In genomic region chr2:26964724-26965370, GRCm38 (mm10) we compare ENCODE assay signal across 8 mouse cellular contexts. TPM values are rescaled to one million over a fixed set of nuclear protein-coding genes. Genes with fewer than 3 reads are reported as not detected.
DNase-seq lines count a peak whose midpoint lies in the region; ATAC-seq and TF ChIP-seq lines count a peak whose summit lies in the region.

No protein-coding gene starts in this region.

- no peaks in the 10 kb centered on the region for H3K27me3 ChIP-seq in neural tube, embryonic 11.5 days (ENCODE audit: control insufficient read depth, insufficient read depth, low read length)
- no peaks in the 10 kb centered on the region for H3K27me3 ChIP-seq in erythroblast, embryonic 14.5 days (ENCODE audit: control insufficient read depth)
- H3K27me3 ChIP-seq in limb, embryonic 12.5 days = no peaks in the 10 kb centered on the region
- H3K27me3 ChIP-seq in small intestine, adult 2 months (ENCODE audit: control insufficient read depth, insufficient read depth, low read length) = no peaks in the 10 kb centered on the region

- H3K9me3 ChIP-seq in neural tube, embryonic 11.5 days (ENCODE audit: control insufficient read depth, low read length) = no peaks in the 10 kb centered on the region
- peaks cover 8% of the 10 kb centered on the region for H3K9me3 ChIP-seq in erythroblast, embryonic 14.5 days (ENCODE audit: control insufficient read depth, low read length)
- H3K9me3 ChIP-seq in limb, embryonic 12.5 days = peaks cover 5% of the 10 kb centered on the region; the same call in 1 of the 2 replicates

- peaks cover 6% of the 10 kb centered on the region; the same call in 1 of the 2 replicates for H3K4me1 ChIP-seq in neural tube, embryonic 11.5 days (ENCODE audit: control insufficient read depth, insufficient read depth, low read length)
- peaks cover 42% of the 10 kb centered on the region for H3K4me1 ChIP-seq in erythroblast, embryonic 14.5 days (ENCODE audit: control insufficient read depth)
- H3K4me1 ChIP-seq in limb, embryonic 12.5 days (replicated peaks) = peaks cover 20% of the 10 kb centered on the region
- peaks cover 4% of the 10 kb centered on the region; the same call in 1 of the 2 replicates for H3K4me1 ChIP-seq in small intestine, adult 2 months (ENCODE audit: control insufficient read depth, insufficient read depth, insufficient read length, low read length)

- 21% methylated on average over 14 of the region's 14 CpGs for WGBS in neural tube, embryonic 11.5 days
- 15% methylated on average over 14 of the region's 14 CpGs for WGBS in limb, embryonic 12.5 days
- WGBS in small intestine, adult 2 months = 7% methylated on average over 14 of the region's 14 CpGs

- peak overlapping the region; percentile 82 for H3K4me2 ChIP-seq in neural tube, embryonic 11.5 days (ENCODE audit: low read depth)
- peak overlapping the region; percentile 73 for H3K4me2 ChIP-seq in limb, embryonic 12.5 days

- TF ChIP-seq CTCF in small intestine, adult 2 months (IDR thresholded peaks at IDR 0.05; ENCODE audit: extremely low read depth, insufficient read length, insufficient replicate concordance, low read depth, low read length) = no peak

- H3K4me3 ChIP-seq in neural tube, embryonic 11.5 days (ENCODE audit: low read depth, low read length) = peak overlapping the region; percentile 75
- peak overlapping the region; percentile 83 for H3K4me3 ChIP-seq in erythroblast, embryonic 14.5 days (replicated peaks)
- peak overlapping the region; percentile 70 for H3K4me3 ChIP-seq in limb, embryonic 12.5 days (replicated peaks)
- peak overlapping the region; percentile 90 for H3K4me3 ChIP-seq in small intestine, adult 2 months (ENCODE audit: low read depth, low read length)

- DNase-seq in neural tube, embryonic 11.5 days (ENCODE audit: low spot score) = no peak
- no peak for DNase-seq in neural tube, embryonic 10.5 days (ENCODE audit: extremely low spot score, low spot score)
- no peak for DNase-seq in frontal cortex, postnatal 14 days (ENCODE audit: low spot score in 2 of 2)
- no peak for DNase-seq in right cerebral cortex, postnatal 14 days
- no peak for DNase-seq in thymus, postnatal 0 days (ENCODE audit: low spot score)

- H3K36me3 ChIP-seq in neural tube, embryonic 11.5 days (ENCODE audit: control insufficient read depth, insufficient read depth, low read length) = no peaks in the 10 kb centered on the region
- peaks cover 24% of the 10 kb centered on the region for H3K36me3 ChIP-seq in erythroblast, embryonic 14.5 days (ENCODE audit: control insufficient read depth)
- H3K36me3 ChIP-seq in limb, embryonic 12.5 days = peaks cover 27% of the 10 kb centered on the region
- peaks cover 15% of the 10 kb centered on the region for H3K36me3 ChIP-seq in small intestine, adult 2 months (ENCODE audit: control insufficient read depth, insufficient read depth, low read length)

- H3K9ac ChIP-seq in neural tube, embryonic 11.5 days (ENCODE audit: low read length) = peak overlapping the region; percentile 73
- H3K9ac ChIP-seq in limb, embryonic 12.5 days (replicated peaks) = peak overlapping the region; percentile 85

- no peak; the same call in 1 of the 2 replicates for ATAC-seq in neural tube, embryonic 11.5 days (ENCODE audit: insufficient read depth, low FRiP score, low TSS enrichment)
- ATAC-seq in limb, embryonic 12.5 days (ENCODE audit: insufficient number of reproducible peaks, insufficient read depth, low FRiP score, low TSS enrichment, low read depth) = peak; percentile 27; the same call in 1 of the 2 replicates

- peak overlapping the region; percentile 93 for H3K27ac ChIP-seq in neural tube, embryonic 11.5 days (ENCODE audit: low read depth, low read length)
- peak overlapping the region; percentile 98 for H3K27ac ChIP-seq in limb, embryonic 12.5 days
- H3K27ac ChIP-seq in small intestine, adult 2 months (ENCODE audit: insufficient read depth, low read depth, low read length) = peak overlapping the region; percentile 92

- TF ChIP-seq POLR2A in small intestine, adult 2 months (IDR thresholded peaks at IDR 0.05; ENCODE audit: low read depth, low read length) = no peak

RNA-seq across cellular contexts. Expression of gene Rexo4, which starts 0.7 kb away (rescaled TPM):
- polyA plus RNA-seq in neural tube, embryonic 11.5 days (2014; fragmentation: Nextera tagmentation; extraction: Ambion mirVana) = 47.2 and 51.1 TPM in 2 replicates
- 2.7 and 5.7 TPM in 2 replicates for polyA plus RNA-seq in erythroblast, embryonic 14.5 days (2012)
- 54.0 and 54.7 TPM in 2 replicates for polyA plus RNA-seq in limb, embryonic 12.5 days (2016; fragmentation: Nextera tagmentation; extraction: Ambion mirVana)
- 11.3 and 14.7 TPM in 2 replicates for polyA plus RNA-seq in small intestine, adult 2 months (2012; rRNA removed)
- polyA plus RNA-seq in thymus, postnatal 0 days (2015; fragmentation: Nextera tagmentation; extraction: Ambion mirVana) = 55.9 and 56.2 TPM in 2 replicates

RNA-seq across cellular contexts. Expression of gene Adamts13, which starts 8.4 kb away (rescaled TPM):
- polyA plus RNA-seq in neural tube, embryonic 11.5 days (2014; fragmentation: Nextera tagmentation; extraction: Ambion mirVana) = not detected in 2 replicates
- not detected in 2 replicates for polyA plus RNA-seq in erythroblast, embryonic 14.5 days (2012)
- 0.06 and 0.11 TPM in 2 replicates for polyA plus RNA-seq in limb, embryonic 12.5 days (2016; fragmentation: Nextera tagmentation; extraction: Ambion mirVana)
- 0.94 and 1.1 TPM in 2 replicates for polyA plus RNA-seq in small intestine, adult 2 months (2012; rRNA removed)
- polyA plus RNA-seq in thymus, postnatal 0 days (2015; fragmentation: Nextera tagmentation; extraction: Ambion mirVana) = 0.14 and 0.25 TPM in 2 replicates

RNA-seq across cellular contexts. Expression of gene Stkld1, which starts 31.0 kb away (rescaled TPM):
- 0.17 TPM in 1 of 2 replicates, not detected in the other for polyA plus RNA-seq in neural tube, embryonic 11.5 days (2014; fragmentation: Nextera tagmentation; extraction: Ambion mirVana)
- 0.02 TPM in 1 of 2 replicates, not detected in the other for polyA plus RNA-seq in erythroblast, embryonic 14.5 days (2012)
- 0.13 TPM in 1 of 2 replicates, not detected in the other for polyA plus RNA-seq in limb, embryonic 12.5 days (2016; fragmentation: Nextera tagmentation; extraction: Ambion mirVana)
- polyA plus RNA-seq in small intestine, adult 2 months (2012; rRNA removed) = 0.13 and 0.19 TPM in 2 replicates
- polyA plus RNA-seq in thymus, postnatal 0 days (2015; fragmentation: Nextera tagmentation; extraction: Ambion mirVana) = 0.53 and 0.57 TPM in 2 replicates

RNA-seq across cellular contexts. Expression of gene Surf4, which starts 31.1 kb away (rescaled TPM):
- 171 and 172 TPM in 2 replicates for polyA plus RNA-seq in neural tube, embryonic 11.5 days (2014; fragmentation: Nextera tagmentation; extraction: Ambion mirVana)
- polyA plus RNA-seq in erythroblast, embryonic 14.5 days (2012) = 2.2 and 2.4 TPM in 2 replicates
- polyA plus RNA-seq in limb, embryonic 12.5 days (2016; fragmentation: Nextera tagmentation; extraction: Ambion mirVana) = 187 and 188 TPM in 2 replicates
- 382 and 644 TPM in 2 replicates for polyA plus RNA-seq in small intestine, adult 2 months (2012; rRNA removed)
- 168 and 172 TPM in 2 replicates for polyA plus RNA-seq in thymus, postnatal 0 days (2015; fragmentation: Nextera tagmentation; extraction: Ambion mirVana)

RNA-seq across cellular contexts. Expression of gene Cacfd1, which starts 44.9 kb away (rescaled TPM):
- polyA plus RNA-seq in neural tube, embryonic 11.5 days (2014; fragmentation: Nextera tagmentation; extraction: Ambion mirVana) = 98.7 and 121 TPM in 2 replicates
- polyA plus RNA-seq in erythroblast, embryonic 14.5 days (2012) = 0.16 and 0.25 TPM in 2 replicates
- polyA plus RNA-seq in limb, embryonic 12.5 days (2016; fragmentation: Nextera tagmentation; extraction: Ambion mirVana) = 96.5 and 100 TPM in 2 replicates
- polyA plus RNA-seq in small intestine, adult 2 months (2012; rRNA removed) = 39.5 and 49.1 TPM in 2 replicates
- polyA plus RNA-seq in thymus, postnatal 0 days (2015; fragmentation: Nextera tagmentation; extraction: Ambion mirVana) = 33.4 and 37.3 TPM in 2 replicates
